Mouse (Mus musculus) mouse trophoblast stem cell (cell line): ENCODE measurements around the gene Phf14.

Experiments
- in situ Hi-C, 2 experiments: fragments of 300-500 bp; cut with MseI, MboI; formaldehyde crosslinking; loops; 2 replicates in 1 of 2; 3 replicates in 1 of 2; pipeline ENCODE4 v1.15.1; 2025

Phf14 gene

GRCm38 (mm10) chr6:12089439-12089992, 181.9 kb downstream of the Phf14 start:
- in situ Hi-C loops, result no loop called here

GRCm38 (mm10) chr6:12095716-12096115, 188.1 kb downstream of the Phf14 start:
- in situ Hi-C loops, result no loop called here

GRCm38 (mm10) chr6:12097125-12097524, 189.5 kb downstream of the Phf14 start:
- in situ Hi-C loops, result no loop called here

DNA sequence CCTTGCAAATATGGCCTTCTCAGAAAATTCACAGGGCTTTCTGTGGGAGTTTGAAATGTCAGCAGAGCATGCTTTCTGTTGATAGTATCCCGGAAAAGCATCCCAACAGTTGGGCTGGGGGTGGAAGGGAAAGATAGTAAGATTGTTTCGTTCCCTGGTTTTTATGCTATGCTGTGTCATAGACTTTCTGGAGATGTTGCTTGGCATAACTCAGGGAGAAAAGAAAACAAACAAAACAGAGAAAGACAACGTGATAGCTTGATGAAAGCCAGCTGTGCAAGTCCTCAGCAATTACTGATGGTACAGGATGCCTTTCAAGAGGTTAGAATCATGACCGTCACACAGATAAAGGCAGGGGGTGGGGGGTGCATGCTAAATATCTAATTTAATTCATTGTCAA, 197.5 kb downstream of the Phf14 start:
- in situ Hi-C loops, result no loop called here

GRCm38 (mm10) chr6:12107326-12107725, 199.7 kb downstream of the Phf14 start:
- in situ Hi-C loops, result no loop called here

DNA sequence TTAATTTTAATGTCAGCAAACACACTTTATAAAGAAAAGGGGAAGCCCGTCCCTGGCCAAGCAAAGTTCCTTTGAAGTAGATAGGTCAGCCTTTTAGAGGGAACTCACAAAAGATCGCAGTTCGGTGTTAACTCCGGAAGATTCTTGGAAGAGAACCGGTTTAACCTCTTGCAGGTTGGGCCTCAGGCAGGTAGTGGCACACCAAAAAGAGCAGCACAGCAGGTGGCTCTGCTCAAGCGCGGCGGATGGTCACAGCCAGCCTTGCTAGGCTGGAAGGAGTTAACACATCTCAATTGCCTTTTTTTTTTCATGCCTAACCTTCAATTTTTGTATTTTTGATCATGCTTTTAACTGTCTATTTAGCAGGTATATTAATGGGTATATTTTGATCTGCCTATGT, 200.2 kb downstream of the Phf14 start:
- in situ Hi-C loops, result no loop called here

DNA sequence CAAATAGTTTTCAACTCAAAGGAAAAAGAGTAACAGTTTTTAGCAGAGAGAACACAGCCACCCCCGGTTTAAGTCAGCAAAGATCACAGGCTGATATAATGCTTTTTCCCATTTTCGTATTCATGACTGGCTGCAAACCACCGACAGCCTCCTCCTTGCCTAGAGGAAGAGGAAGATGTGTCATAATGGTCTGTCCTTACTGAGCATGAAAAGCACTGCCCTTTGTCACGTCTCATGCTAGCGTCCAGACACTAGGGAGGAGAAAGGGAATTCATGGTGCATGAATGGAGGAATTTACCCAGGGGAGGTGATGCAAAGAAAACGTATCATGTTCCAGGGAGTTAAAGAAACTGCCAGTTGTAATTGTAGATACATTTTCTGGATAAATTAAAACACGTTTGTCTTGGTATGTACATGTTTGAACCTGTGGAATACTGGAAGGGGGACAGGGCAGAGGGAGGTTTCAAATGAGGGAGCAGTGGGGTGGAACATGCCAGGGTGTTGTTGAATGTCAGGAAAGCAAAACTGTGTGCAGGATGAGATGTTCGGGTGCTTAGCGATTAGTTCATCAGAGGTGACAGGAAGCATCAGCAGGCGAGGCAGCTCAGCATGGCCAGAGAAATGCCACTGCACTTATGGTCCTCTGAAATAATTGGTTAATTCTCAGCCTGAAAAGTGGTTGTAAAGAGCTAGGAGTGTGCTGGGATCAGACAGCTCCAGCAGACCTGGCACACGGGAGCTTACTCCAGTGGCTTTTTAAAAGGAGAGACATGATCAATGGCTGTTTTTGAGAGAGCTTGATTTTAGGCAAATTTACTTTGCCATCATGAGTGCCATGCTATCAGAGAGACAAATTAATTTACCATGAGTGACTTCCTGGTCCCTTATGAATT, 209.6 kb downstream of the Phf14 start:
- in situ Hi-C loops, result no loop called here

- in situ Hi-C loops, result no loop called here
Observed at GRCm38 (mm10) chr6:12117819-12118570, 210.4 kb downstream of the Phf14 start.

DNA sequence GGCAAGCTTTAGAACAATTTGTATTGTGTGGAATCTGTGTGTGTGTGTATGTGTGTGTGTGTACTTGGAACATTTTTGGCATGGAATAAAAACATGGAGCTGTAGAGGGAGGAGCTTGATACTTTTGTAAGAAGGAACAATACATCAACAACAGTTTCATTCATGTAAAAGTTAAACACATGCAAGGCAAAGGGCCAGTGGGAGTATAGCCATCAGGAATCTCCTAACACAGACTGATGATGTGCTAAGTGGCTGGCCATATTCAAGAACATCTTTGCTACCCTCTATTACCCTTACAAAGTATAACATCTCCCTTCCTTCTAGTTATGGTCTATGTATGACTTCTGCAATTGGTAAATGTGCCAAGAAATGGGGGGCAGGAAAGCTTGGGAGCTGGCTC, 215.2 kb downstream of the Phf14 start:
- in situ Hi-C loops, result no loop called here

- in situ Hi-C loops, result loop anchor here in 1 of 2 experiments (25.0 kb wide), 1 partner anchor 313 kb away; no protein-coding TSS in a partner anchor
Observed at GRCm38 (mm10) chr6:12125031-12125803, 217.6 kb downstream of the Phf14 start.

DNA sequence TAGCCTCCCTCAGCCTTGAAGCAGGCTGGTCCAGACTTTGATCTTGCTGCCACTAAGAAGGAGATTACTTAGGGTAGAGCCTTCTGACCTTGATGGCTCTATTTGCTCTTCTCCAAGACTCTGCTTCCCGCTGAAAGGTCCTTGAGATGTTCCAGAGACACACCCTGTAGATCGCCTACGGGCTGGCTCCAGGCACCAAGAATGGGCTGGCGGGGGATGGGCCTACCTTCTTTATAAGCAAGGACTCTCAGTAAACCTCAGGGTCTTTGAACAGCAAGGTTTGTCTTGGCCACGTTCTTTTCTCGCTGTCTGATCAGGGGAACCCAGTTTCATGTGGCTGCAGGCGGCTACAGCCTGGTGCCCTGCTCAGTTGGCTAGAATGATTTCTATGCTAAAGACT, 219.0 kb downstream of the Phf14 start:
- in situ Hi-C loops, result loop anchor here in 1 of 2 experiments (25.0 kb wide), 1 partner anchor 314 kb away; no protein-coding TSS in a partner anchor

DNA sequence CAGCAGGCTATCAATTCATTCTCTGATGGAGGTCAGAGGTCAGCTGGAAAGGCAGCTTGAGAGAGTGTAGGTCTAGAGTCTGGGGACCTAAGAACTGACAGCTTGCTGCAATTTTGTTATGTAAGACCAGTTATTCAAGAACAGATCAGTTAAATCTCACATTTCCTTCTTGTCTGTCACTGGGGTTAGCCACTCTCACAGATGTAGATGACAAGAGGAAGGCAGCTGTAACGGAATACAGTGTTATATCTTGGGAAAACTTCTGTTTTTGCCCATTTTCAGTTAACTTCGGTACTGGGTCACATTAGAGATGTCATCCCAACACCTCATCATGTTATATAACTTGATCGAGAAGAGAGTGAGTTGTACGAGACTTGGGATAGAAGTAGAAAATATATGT, 219.7 kb downstream of the Phf14 start:
- in situ Hi-C loops, result loop anchor here in 1 of 2 experiments (25.0 kb wide), 1 partner anchor 315 kb away; no protein-coding TSS in a partner anchor
